Mouse (Mus musculus) embryonic facial prominence, embryonic 12.5 days (tissue): ENCODE measurements around the gene Gm20877. TPM values are rescaled to one million over a fixed set of nuclear protein-coding genes. Genes with fewer than 3 reads are reported as not detected.
"Not testable (repeated sequence)": the region's sequence is repeated elsewhere in the genome, so short reads cannot be mapped to it uniquely, and the experiment has no call there.

Experiments used
- ATAC-seq: fragments of 200-750 bp; cut with Nextera tagmentation; 2 replicates; pipeline ENCODE4 v1.8.0; 2017; ENCODE audit not compliant: insufficient number of reproducible peaks, insufficient read depth, low FRiP score, low TSS enrichment
- H3K27ac ChIP-seq: fragments of 300-500 bp; sonication (generic); 2 replicates; pipeline ENCODE4 v1.5.1; 2016; ENCODE audit warnings: mild to moderate bottlenecking
- H3K27me3 ChIP-seq: fragments of 300-500 bp; sonication (generic); 2 replicates; pipeline ENCODE4 v1.6.1; 2016; ENCODE audit warnings: mild to moderate bottlenecking, moderate library complexity
- H3K36me3 ChIP-seq: fragments of 300-500 bp; sonication (generic); 2 replicates; pipeline ENCODE4 v1.6.1; 2016; ENCODE audit warnings: mild to moderate bottlenecking
- H3K4me1 ChIP-seq: fragments of 300-500 bp; sonication (generic); 2 replicates; pipeline ENCODE4 v1.6.1; 2016
- H3K4me2 ChIP-seq: fragments of 300-500 bp; sonication (generic); replicated peaks from 2 replicates; pipeline ENCODE4 v1.6.1; 2016; ENCODE audit warnings: mild to moderate bottlenecking, moderate library complexity
- H3K4me3 ChIP-seq: fragments of 300-500 bp; sonication (generic); 2 replicates; pipeline ENCODE4 v1.5.1; 2016; ENCODE audit warnings: mild to moderate bottlenecking
- H3K9ac ChIP-seq: fragments of 300-500 bp; sonication (generic); 2 replicates; pipeline ENCODE4 v1.6.1; 2016; ENCODE audit warnings: mild to moderate bottlenecking, moderate library complexity
- H3K9me3 ChIP-seq: fragments of 300-500 bp; sonication (generic); 2 replicates; pipeline ENCODE4 v1.6.1; 2016; ENCODE audit warnings: mild to moderate bottlenecking, moderate library complexity
- WGBS: fragments of 180-500 bp; shearing (Covaris S2); methylation state at CpG from one replicate; pipeline ENCODE4 v1.1.7; 2016; 5-methylcytosine and 5-hydroxymethylcytosine counted together
- polyA plus RNA-seq: library from polyadenylated mRNA; unstranded; fragments of >200 nt; fragmentation: Nextera tagmentation; extraction: Ambion mirVana; gene quantifications from 2 replicates; pipeline ENCODE4 v1.2.1, GENCODE M21; 2016

Gene Gm20877
- polyA plus RNA-seq = not detected in 2 replicates

DNA sequence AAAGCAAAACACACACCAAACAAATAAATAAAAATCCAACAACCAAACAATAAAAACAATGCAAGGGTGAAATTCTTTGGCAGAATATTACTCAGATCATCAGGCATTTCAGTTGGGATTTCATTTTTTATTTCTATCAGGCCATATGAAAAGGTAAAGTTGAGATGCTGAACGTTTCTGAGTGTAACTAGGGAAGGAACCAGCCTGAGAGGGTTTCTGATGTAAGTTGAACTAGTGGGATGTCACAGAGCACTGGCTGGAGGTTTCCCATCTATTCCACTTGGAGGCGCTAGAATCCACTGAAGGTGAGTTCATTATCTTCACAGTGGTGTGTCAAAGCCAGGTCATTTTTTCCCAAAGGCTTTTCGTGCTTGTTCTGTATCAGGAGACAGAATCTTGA, at the start of gene Gm20877:
Gm20877 (plus strand) TSS at position 301 of the 400 bp plus-strand sequence.
- H3K4me3 ChIP-seq, H3K9me3 ChIP-seq, H3K27ac ChIP-seq, H3K27me3 ChIP-seq, ATAC-seq, H3K9ac ChIP-seq, H3K4me2 ChIP-seq, H3K4me1 ChIP-seq, H3K36me3 ChIP-seq: not testable (repeated sequence)
- no CpG with 5 or more reads among the region's 3 CpGs for WGBS
